Mouse (Mus musculus) embryonic fibroblast, embryonic 13.5 days (primary cell): ENCODE data around the gene Fam57b.

Experiments
- CTCF ChIP-seq: IDR thresholded peaks from 2 replicates; pipeline ENCODE4 v1.5.1; 2011; ENCODE audit warnings: mild to moderate bottlenecking, control low read depth, low read length, moderate library complexity, borderline replicate concordance; ENCODE audit not compliant: insufficient read depth
- POLR2A ChIP-seq: IDR thresholded peaks from 2 replicates; pipeline ENCODE4 v1.6.1; 2011; ENCODE audit warnings: low read depth, mild to moderate bottlenecking, control low read depth, low read length, moderate library complexity

GRCm38 (mm10) chr7:126870520-126870891 lies 73.0 kb downstream of the Fam57b start:
- no peak for TF ChIP-seq POLR2A
- TF ChIP-seq CTCF, result no peak
